Mouse (Mus musculus): ENCODE data around the gene Cpsf4l.

DNA sequence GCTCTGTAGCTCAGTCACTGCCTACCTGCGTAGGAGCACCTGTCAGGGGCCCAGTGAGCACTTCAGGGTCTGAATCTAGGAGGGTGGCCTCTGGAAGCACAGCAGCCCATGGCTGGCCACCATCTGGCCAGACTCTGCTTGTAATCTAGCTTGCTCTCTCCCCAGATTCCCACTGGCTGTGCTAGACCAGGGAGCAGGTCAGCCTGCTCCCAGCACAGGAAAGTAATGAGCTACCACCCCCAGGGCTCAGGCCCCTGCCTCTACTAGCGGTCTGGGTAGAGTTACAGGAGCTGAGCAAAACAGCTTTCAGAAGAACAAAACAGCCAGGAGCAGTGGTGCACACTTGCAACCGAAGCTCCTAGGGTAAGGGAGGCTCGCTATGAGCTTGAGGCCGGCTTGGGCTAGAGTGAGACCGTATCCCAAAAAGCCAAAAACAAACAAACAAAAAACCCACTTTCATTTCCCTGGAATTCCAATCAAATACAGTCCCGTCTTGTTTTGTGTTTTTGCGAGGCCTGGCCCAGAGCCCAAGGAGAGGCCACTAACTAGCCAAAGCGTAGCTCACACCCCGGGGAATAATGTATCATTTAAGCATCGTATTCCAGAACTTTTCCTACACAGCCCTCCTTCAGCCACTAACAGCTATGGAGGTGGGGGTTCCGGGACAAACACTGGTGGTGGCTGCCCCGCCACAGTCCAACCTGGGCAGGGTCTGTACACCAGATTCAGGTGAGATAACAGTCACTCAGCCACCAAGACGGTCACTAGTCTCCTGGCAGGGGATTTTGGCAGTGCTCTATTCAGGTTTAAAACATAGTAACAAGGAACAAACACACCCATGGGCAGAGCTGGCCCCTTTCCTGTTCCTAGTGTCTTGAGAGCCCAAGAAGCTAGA lies 17.4 kb upstream of the Cpsf4l start:
- TF ChIP-seq FLI1 (IDR thresholded peaks at IDR 0.05; ENCODE audit: low read length) (no peak), GATA1 (IDR thresholded peaks at IDR 0.05; ENCODE audit: borderline replicate concordance, low read length) (no peak)
